Mouse (Mus musculus) urinary bladder, postnatal 4 days (tissue): ENCODE measurements around the gene Gbp10.
"Not testable (repeated sequence)": the region's sequence is repeated elsewhere in the genome, so short reads cannot be mapped to it uniquely, and the experiment has no call there.

Source experiments
- DNase-seq, 2 experiments: peaks; one replicate each; pipeline ENCODE4 v3.0.0; 2021 to 2022; ENCODE audit warnings: low spot score in 2 of 2

The Gbp10 gene

GRCm38 (mm10) chr5:105239483-105240047 lies at the start of gene Gbp10:
Gbp10 (minus strand) TSS chr5:105239533.
- not testable (repeated sequence) for DNase-seq

- DNase-seq: not testable (repeated sequence)
Measured at GRCm38 (mm10) chr5:105260673-105261072, 21.3 kb upstream of the Gbp10 start.

GRCm38 (mm10) chr5:105252491-105252890 lies 13.2 kb upstream of the Gbp10 start:
- DNase-seq: no peak

GRCm38 (mm10) chr5:105244741-105245140 lies 5.4 kb upstream of the Gbp10 start:
- DNase-seq: not testable (repeated sequence)

- not testable (repeated sequence) for DNase-seq
Measured at GRCm38 (mm10) chr5:105240982-105241381, 1.6 kb upstream of the Gbp10 start.

- not testable (repeated sequence) for DNase-seq
Measured at GRCm38 (mm10) chr5:105238402-105238801, 931 bp downstream of the Gbp10 start.

GRCm38 (mm10) chr5:105236040-105236439 lies 3.3 kb downstream of the Gbp10 start:
- not testable (repeated sequence) for DNase-seq

- DNase-seq: not testable (repeated sequence)
Measured at GRCm38 (mm10) chr5:105208957-105209356, 30.4 kb downstream of the Gbp10 start.

- not testable (repeated sequence) for DNase-seq
Measured at GRCm38 (mm10) chr5:105200791-105201355, 38.5 kb downstream of the Gbp10 start.

- DNase-seq: not testable (repeated sequence)
Measured at GRCm38 (mm10) chr5:105199149-105199548, 40.2 kb downstream of the Gbp10 start.

GRCm38 (mm10) chr5:105197915-105198560 lies 41.3 kb downstream of the Gbp10 start:
- DNase-seq: not testable (repeated sequence)

- DNase-seq: not testable (repeated sequence)
Measured at GRCm38 (mm10) chr5:105196308-105196707, 43.0 kb downstream of the Gbp10 start.

- DNase-seq: not testable (repeated sequence)
Measured at GRCm38 (mm10) chr5:105192536-105192935, 46.8 kb downstream of the Gbp10 start.

GRCm38 (mm10) chr5:105181446-105181845 lies 57.9 kb downstream of the Gbp10 start:
- DNase-seq: no peak
